Mouse (Mus musculus): Measurements from ENCODE around the gene Nubp2. TPM values are rescaled to one million over a fixed set of nuclear protein-coding genes. Genes with fewer than 3 reads are reported as not detected.
A peak's percentile ranks its signal among the peaks of the same experiment; 100 is the strongest.

The Nubp2 gene
- polyA plus RNA-seq, 1 experiment: 39.0 TPM

- no peak for TF ChIP-seq CTCF (IDR thresholded peaks at IDR 0.05; ENCODE audit: borderline replicate concordance, insufficient read depth, low read depth, low read length)
- no peak for TF ChIP-seq POLR2A (IDR thresholded peaks at IDR 0.05; ENCODE audit: borderline replicate concordance, insufficient read depth, low read length)
- Histone ChIP-seq H3K4me3 (replicated peaks; ENCODE audit: insufficient read depth, low read depth, low read length) (no peak overlapping the region), H3K4me1 (ENCODE audit: control insufficient read depth, insufficient read depth, low read length) (peaks cover 7% of the 10 kb centered on the region), H3K27me3 (ENCODE audit: control insufficient read depth, insufficient read depth, low read length) (no peaks in the 10 kb centered on the region), H3K27ac (ENCODE audit: insufficient read depth, low read length) (no peak overlapping the region)
- DNase-seq: no peak
- WGBS: 77% methylated on average over 3 of the region's 3 CpGs
Observed at GRCm38 (mm10) chr17:24855838-24856464, 30.2 kb downstream of the Nubp2 start.

DNA sequence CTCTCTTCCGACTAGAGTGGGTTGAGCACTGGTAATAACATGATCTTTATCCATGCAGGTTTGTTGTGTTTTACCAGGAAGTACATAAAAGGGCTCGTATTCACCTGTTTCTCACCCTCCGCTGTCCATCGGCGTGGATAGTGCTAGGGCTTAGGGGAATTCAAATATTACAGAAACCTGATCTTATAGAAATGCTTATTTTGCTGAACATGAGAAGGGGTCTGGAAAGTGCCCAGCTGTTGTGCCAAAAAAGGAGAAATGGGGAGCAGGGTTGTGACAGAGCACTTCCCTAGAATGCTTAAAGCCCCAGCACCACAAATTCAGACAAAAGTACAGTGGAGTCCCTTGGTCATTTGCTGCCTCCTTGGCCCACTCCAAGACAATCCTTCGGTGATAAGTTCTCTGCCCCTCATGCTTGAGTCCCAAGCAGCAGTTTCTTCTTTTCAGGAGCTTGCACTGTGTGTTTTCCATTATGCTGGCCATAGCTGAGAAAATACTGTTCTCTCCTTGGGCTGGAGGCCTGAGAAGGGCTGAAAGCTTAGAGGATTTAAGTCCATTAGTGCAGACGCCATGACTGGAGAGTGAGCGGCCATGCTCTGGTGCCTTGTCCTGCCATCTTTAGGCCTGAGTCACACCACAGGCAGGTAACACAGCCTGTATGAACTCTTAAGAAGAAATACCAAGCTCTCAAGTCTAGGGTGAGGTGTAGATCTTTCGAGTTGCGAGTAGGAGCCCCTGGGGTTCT is 34.6 kb downstream of the Nubp2 start:
- no peak for DNase-seq
- Histone ChIP-seq H3K4me3 (replicated peaks; ENCODE audit: insufficient read depth, low read depth, low read length) (peak overlapping the region; percentile 69), H3K4me1 (ENCODE audit: control insufficient read depth, insufficient read depth, low read length) (no peaks in the 10 kb centered on the region), H3K27me3 (ENCODE audit: control insufficient read depth, insufficient read depth, low read length) (no peaks in the 10 kb centered on the region), H3K27ac (ENCODE audit: insufficient read depth, low read length) (no peak overlapping the region)
- 65% methylated on average over 10 of the region's 10 CpGs for WGBS
- TF ChIP-seq CTCF (IDR thresholded peaks at IDR 0.05; ENCODE audit: borderline replicate concordance, insufficient read depth, low read depth, low read length) (no peak), POLR2A (IDR thresholded peaks at IDR 0.05; ENCODE audit: borderline replicate concordance, insufficient read depth, low read length) (no peak)

DNA sequence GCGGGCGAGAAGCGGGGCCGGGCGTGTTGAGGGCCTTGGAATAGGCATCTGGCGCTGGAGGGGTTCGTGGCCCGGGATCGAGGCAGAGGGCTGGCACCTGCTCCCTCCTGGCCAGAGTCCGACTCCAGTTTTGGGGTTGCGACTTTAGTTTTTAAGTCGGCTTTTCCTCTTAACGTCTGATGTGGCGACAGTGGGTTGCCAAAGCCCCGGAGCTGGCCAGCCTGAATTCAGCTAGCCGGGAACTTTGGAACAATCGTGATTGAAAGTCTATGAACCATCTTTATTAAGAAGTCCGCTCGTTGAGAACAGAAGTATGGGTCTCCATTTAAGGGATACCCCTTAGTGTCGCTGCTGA is 35.4 kb downstream of the Nubp2 start:
- WGBS: under 1% methylated on average over 20 of the region's 20 CpGs
- no peak for DNase-seq

GRCm38 (mm10) chr17:24850065-24850772 is 35.9 kb downstream of the Nubp2 start, which contains the start of gene Fahd1:
TSS of gene Fahd1 (minus strand) at chr17:24850364.
- Histone ChIP-seq H3K4me1 (ENCODE audit: control insufficient read depth, insufficient read depth, low read length) (no peaks in the 10 kb centered on the region), H3K4me3 (replicated peaks; ENCODE audit: insufficient read depth, low read depth, low read length) (peak within 1 kb of the TSS; percentile 69), H3K27me3 (ENCODE audit: control insufficient read depth, insufficient read depth, low read length) (no peaks in the 10 kb centered on the region), H3K27ac (ENCODE audit: insufficient read depth, low read length) (peak within 1 kb of the TSS; percentile 92)
- peak; percentile 97 to 99 for DNase-seq
- WGBS: under 1% methylated on average over 58 of the region's 58 CpGs
- TF ChIP-seq POLR2A (IDR thresholded peaks at IDR 0.05; ENCODE audit: borderline replicate concordance, insufficient read depth, low read length) (peak; percentile 78), CTCF (IDR thresholded peaks at IDR 0.05; ENCODE audit: borderline replicate concordance, insufficient read depth, low read depth, low read length) (no peak)

More for the DNA sequence above, 35.4 kb downstream of the Nubp2 start:
- H3K4me3 ChIP-seq (replicated peaks; ENCODE audit: insufficient read depth, low read depth, low read length): peak overlapping the region; percentile 69
- TF ChIP-seq CTCF (IDR thresholded peaks at IDR 0.05; ENCODE audit: borderline replicate concordance, insufficient read depth, low read depth, low read length): no peak
- no peak for TF ChIP-seq POLR2A (IDR thresholded peaks at IDR 0.05; ENCODE audit: borderline replicate concordance, insufficient read depth, low read length)
- no peaks in the 10 kb centered on the region for H3K4me1 ChIP-seq (ENCODE audit: control insufficient read depth, insufficient read depth, low read length)
- no peaks in the 10 kb centered on the region for H3K27me3 ChIP-seq (ENCODE audit: control insufficient read depth, insufficient read depth, low read length)
- H3K27ac ChIP-seq (ENCODE audit: insufficient read depth, low read length): peak overlapping the region; percentile 38

- DNase-seq: no peak
- no peaks in the 10 kb centered on the region for H3K27me3 ChIP-seq (ENCODE audit: control insufficient read depth, insufficient read depth, low read length)
- WGBS: under 1% methylated on average over 21 of the region's 21 CpGs
- H3K4me1 ChIP-seq (ENCODE audit: control insufficient read depth, insufficient read depth, low read length): no peaks in the 10 kb centered on the region
- peak overlapping the region; percentile 69 for H3K4me3 ChIP-seq (replicated peaks; ENCODE audit: insufficient read depth, low read depth, low read length)
- TF ChIP-seq CTCF (IDR thresholded peaks at IDR 0.05; ENCODE audit: borderline replicate concordance, insufficient read depth, low read depth, low read length) (peak; percentile 23; the same call in 1 of the 2 replicates), POLR2A (IDR thresholded peaks at IDR 0.05; ENCODE audit: borderline replicate concordance, insufficient read depth, low read length) (no peak)
- H3K27ac ChIP-seq (ENCODE audit: insufficient read depth, low read length): peak overlapping the region; percentile 92
Observed at GRCm38 (mm10) chr17:24849733-24850064, 36.5 kb downstream of the Nubp2 start.

GRCm38 (mm10) chr17:24848600-24849031 is 37.5 kb downstream of the Nubp2 start:
- H3K4me1 ChIP-seq (ENCODE audit: control insufficient read depth, insufficient read depth, low read length): no peaks in the 10 kb centered on the region
- TF ChIP-seq CTCF (IDR thresholded peaks at IDR 0.05; ENCODE audit: borderline replicate concordance, insufficient read depth, low read depth, low read length) (no peak), POLR2A (IDR thresholded peaks at IDR 0.05; ENCODE audit: borderline replicate concordance, insufficient read depth, low read length) (no peak)
- H3K27ac ChIP-seq (ENCODE audit: insufficient read depth, low read length): no peak overlapping the region
- no peak overlapping the region for H3K4me3 ChIP-seq (replicated peaks; ENCODE audit: insufficient read depth, low read depth, low read length)
- no peak for DNase-seq
- no peaks in the 10 kb centered on the region for H3K27me3 ChIP-seq (ENCODE audit: control insufficient read depth, insufficient read depth, low read length)

- TF ChIP-seq CTCF (IDR thresholded peaks at IDR 0.05; ENCODE audit: borderline replicate concordance, insufficient read depth, low read depth, low read length) (no peak), POLR2A (IDR thresholded peaks at IDR 0.05; ENCODE audit: borderline replicate concordance, insufficient read depth, low read length) (no peak)
- H3K27me3 ChIP-seq (ENCODE audit: control insufficient read depth, insufficient read depth, low read length): no peaks in the 10 kb centered on the region
- 91% methylated on average over 1 of the region's 1 CpGs for WGBS
- H3K4me1 ChIP-seq (ENCODE audit: control insufficient read depth, insufficient read depth, low read length): no peaks in the 10 kb centered on the region
- H3K27ac ChIP-seq (ENCODE audit: insufficient read depth, low read length): no peak overlapping the region
- H3K4me3 ChIP-seq (replicated peaks; ENCODE audit: insufficient read depth, low read depth, low read length): no peak overlapping the region
- DNase-seq: no peak
Observed at GRCm38 (mm10) chr17:24847386-24847785, 38.8 kb downstream of the Nubp2 start.

All from cerebellum, adult 2 months (tissue).